Mouse (Mus musculus) midbrain, embryonic 12.5 days (tissue): ENCODE measurements around the gene Slc39a3. TPM values are rescaled to one million over a fixed set of nuclear protein-coding genes. Genes with fewer than 3 reads are reported as not detected.

Experiments
- ATAC-seq: fragments of 200-750 bp; cut with Nextera tagmentation; 2 replicates; pipeline ENCODE4 v1.8.0; 2017; ENCODE audit warnings: low read depth, moderate TSS enrichment, moderate library complexity; ENCODE audit not compliant: low FRiP score
- H3K27ac ChIP-seq: fragments of 300-500 bp; sonication (generic); replicated peaks from 2 replicates; pipeline ENCODE4 v1.5.1; 2016; ENCODE audit warnings: mild to moderate bottlenecking
- H3K27me3 ChIP-seq: fragments of 300-500 bp; sonication (generic); 2 replicates; pipeline ENCODE4 v1.6.1; 2016; ENCODE audit warnings: mild to moderate bottlenecking
- H3K36me3 ChIP-seq: fragments of 300-500 bp; sonication (generic); 2 replicates; pipeline ENCODE4 v1.6.1; 2016
- H3K4me1 ChIP-seq: fragments of 300-500 bp; sonication (generic); 2 replicates; pipeline ENCODE4 v1.6.1; 2016
- H3K4me2 ChIP-seq: fragments of 300-500 bp; sonication (generic); replicated peaks from 2 replicates; pipeline ENCODE4 v1.6.1; 2016; ENCODE audit warnings: mild to moderate bottlenecking, moderate library complexity
- H3K4me3 ChIP-seq: fragments of 300-500 bp; sonication (generic); 2 replicates; pipeline ENCODE4 v1.5.1; 2016; ENCODE audit warnings: mild to moderate bottlenecking
- H3K9ac ChIP-seq: fragments of 300-500 bp; sonication (generic); replicated peaks from 2 replicates; pipeline ENCODE4 v1.6.1; 2016; ENCODE audit warnings: mild to moderate bottlenecking, moderate library complexity
- H3K9me3 ChIP-seq: fragments of 300-500 bp; sonication (generic); 2 replicates; pipeline ENCODE4 v1.6.1; 2016; ENCODE audit warnings: mild to moderate bottlenecking
- WGBS: fragments of 180-500 bp; shearing (Covaris S2); methylation state at CpG from one replicate; pipeline ENCODE4 v1.1.7; 2016; 5-methylcytosine and 5-hydroxymethylcytosine counted together
- polyA plus RNA-seq: library from polyadenylated mRNA; unstranded; fragments of >200 nt; fragmentation: Nextera tagmentation; extraction: Ambion mirVana; gene quantifications from 2 replicates; pipeline ENCODE4 v1.2.1, GENCODE M21; 2016

Gene Slc39a3
- polyA plus RNA-seq, 1 experiment from 2014 or later: 33.1 TPM

- H3K36me3 ChIP-seq: no peaks in the 10 kb centered on the region
- no peak for ATAC-seq
- no peaks in the 10 kb centered on the region for H3K9me3 ChIP-seq
- no peak overlapping the region for H3K27ac ChIP-seq
- 66% methylated on average over 6 of the region's 6 CpGs for WGBS
- H3K4me3 ChIP-seq: no peak overlapping the region
- no peak overlapping the region for H3K9ac ChIP-seq
- H3K4me2 ChIP-seq: no peak overlapping the region
- peaks cover 40% of the 10 kb centered on the region for H3K27me3 ChIP-seq
- 0 out of 2 replicates have a peak, but pooled peaks cover under 1% of the 10 kb centered on the region for H3K4me1 ChIP-seq
These were observed 17.5 kb downstream of the Slc39a3 start for GRCm38 (mm10) chr10:81019687-81020086.

GRCm38 (mm10) chr10:81018326-81018725, 18.9 kb downstream of the Slc39a3 start:
- no peak overlapping the region for H3K4me2 ChIP-seq
- H3K9ac ChIP-seq: no peak overlapping the region
- no peak overlapping the region for H3K27ac ChIP-seq
- no peaks in the 10 kb centered on the region for H3K36me3 ChIP-seq
- H3K4me1 ChIP-seq: peaks cover 6% of the 10 kb centered on the region; the same call in 1 of the 2 replicates
- no peaks in the 10 kb centered on the region for H3K9me3 ChIP-seq
- H3K4me3 ChIP-seq: no peak overlapping the region
- no peak for ATAC-seq
- 42% methylated on average over 10 of the region's 10 CpGs for WGBS
- peaks cover 33% of the 10 kb centered on the region for H3K27me3 ChIP-seq

- Histone ChIP-seq H3K27ac (no peak overlapping the region), H3K9ac (no peak overlapping the region), H3K9me3 (no peaks in the 10 kb centered on the region), H3K4me2 (no peak overlapping the region), H3K4me1 (peaks cover 6% of the 10 kb centered on the region; the same call in 1 of the 2 replicates), H3K27me3 (peaks cover 21% of the 10 kb centered on the region), H3K4me3 (no peak overlapping the region), H3K36me3 (no peaks in the 10 kb centered on the region)
- 4% methylated on average over 7 of the region's 7 CpGs for WGBS
- no peak for ATAC-seq
These were observed 20.6 kb downstream of the Slc39a3 start for GRCm38 (mm10) chr10:81016645-81017044.

- no peak overlapping the region for H3K4me3 ChIP-seq
- H3K9ac ChIP-seq: no peak overlapping the region; the same call in 1 of the 2 replicates
- H3K27me3 ChIP-seq: peaks cover 11% of the 10 kb centered on the region
- ATAC-seq: no peak
- no peaks in the 10 kb centered on the region for H3K9me3 ChIP-seq
- H3K4me2 ChIP-seq: no peak overlapping the region
- no peaks in the 10 kb centered on the region for H3K36me3 ChIP-seq
- peaks cover 6% of the 10 kb centered on the region; the same call in 1 of the 2 replicates for H3K4me1 ChIP-seq
- WGBS: 100% methylated on average over 2 of the region's 2 CpGs
- no peak overlapping the region for H3K27ac ChIP-seq
These were observed 21.6 kb downstream of the Slc39a3 start for GRCm38 (mm10) chr10:81015666-81016065.

GRCm38 (mm10) chr10:81014393-81015384, 22.5 kb downstream of the Slc39a3 start, which contains the start of gene Gng7:
TSS of gene Gng7 (minus strand) at chr10:81014945.
- Histone ChIP-seq H3K36me3 (no peaks in the 10 kb centered on the region), H3K4me3 (peak within 1 kb of the TSS; percentile 43), H3K27ac (no peak within 1 kb of the TSS), H3K27me3 (peaks cover 10% of the 10 kb centered on the region), H3K9me3 (no peaks in the 10 kb centered on the region), H3K4me2 (peak within 1 kb of the TSS; percentile 58), H3K4me1 (peaks cover 6% of the 10 kb centered on the region; the same call in 1 of the 2 replicates), H3K9ac (peak within 1 kb of the TSS; percentile 46; the same call in 1 of the 2 replicates)
- peak; percentile 98 for ATAC-seq
- 10% methylated on average over 31 of the region's 31 CpGs for WGBS

GRCm38 (mm10) chr10:81010851-81011250, 26.4 kb downstream of the Slc39a3 start:
- Histone ChIP-seq H3K9ac (no peak overlapping the region), H3K36me3 (no peaks in the 10 kb centered on the region), H3K27ac (no peak overlapping the region), H3K4me2 (no peak overlapping the region), H3K4me1 (peaks cover 6% of the 10 kb centered on the region; the same call in 1 of the 2 replicates), H3K4me3 (no peak overlapping the region), H3K9me3 (no peaks in the 10 kb centered on the region), H3K27me3 (peaks cover 10% of the 10 kb centered on the region)
- ATAC-seq: no peak
- WGBS: 77% methylated on average over 6 of the region's 6 CpGs

DNA sequence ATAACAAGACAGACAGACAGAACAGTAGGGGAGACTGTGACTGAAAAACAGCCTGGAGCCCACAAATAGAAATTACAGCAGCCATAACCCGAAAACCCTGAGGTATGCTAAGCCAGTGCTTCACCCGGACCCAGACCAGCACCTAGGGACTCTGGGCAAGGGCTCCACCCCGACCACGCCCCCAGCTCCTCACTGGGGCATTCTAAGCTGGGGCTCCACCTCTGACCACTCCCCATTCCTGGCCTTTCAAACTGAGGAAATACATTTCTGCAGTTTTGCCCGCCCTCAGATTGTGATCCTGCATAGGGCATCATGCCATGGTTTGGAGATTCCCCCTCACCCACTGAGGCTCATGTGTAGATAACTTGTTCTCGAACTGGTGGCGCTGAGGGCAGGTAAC, 30.0 kb downstream of the Slc39a3 start:
- Histone ChIP-seq H3K27me3 (peaks cover 3% of the 10 kb centered on the region), H3K27ac (no peak overlapping the region), H3K36me3 (no peaks in the 10 kb centered on the region), H3K4me1 (no peaks in the 10 kb centered on the region), H3K9ac (no peak overlapping the region), H3K9me3 (no peaks in the 10 kb centered on the region), H3K4me3 (no peak overlapping the region), H3K4me2 (no peak overlapping the region)
- no peak for ATAC-seq
- 36% methylated on average over 7 of the region's 7 CpGs for WGBS

- no peak for ATAC-seq
- Histone ChIP-seq H3K4me3 (no peak overlapping the region), H3K9me3 (no peaks in the 10 kb centered on the region), H3K4me2 (no peak overlapping the region), H3K27ac (no peak overlapping the region), H3K4me1 (peaks cover 7% of the 10 kb centered on the region), H3K27me3 (peaks cover 13% of the 10 kb centered on the region), H3K9ac (no peak overlapping the region), H3K36me3 (no peaks in the 10 kb centered on the region)
- WGBS: 92% methylated on average over 7 of the region's 7 CpGs
These were observed 31.1 kb downstream of the Slc39a3 start for GRCm38 (mm10) chr10:81006005-81006677.

- no peak for ATAC-seq
- no peak overlapping the region for H3K27ac ChIP-seq
- WGBS: 35% methylated on average over 10 of the region's 10 CpGs
- peaks cover 23% of the 10 kb centered on the region for H3K27me3 ChIP-seq
- no peak overlapping the region for H3K4me3 ChIP-seq
- H3K4me1 ChIP-seq: peaks cover 18% of the 10 kb centered on the region
- H3K9me3 ChIP-seq: no peaks in the 10 kb centered on the region
- peak overlapping the region; percentile 43 for H3K9ac ChIP-seq
- H3K4me2 ChIP-seq: no peak overlapping the region
- H3K36me3 ChIP-seq: no peaks in the 10 kb centered on the region
These were observed 36.1 kb downstream of the Slc39a3 start for GRCm38 (mm10) chr10:81001161-81001560.

DNA sequence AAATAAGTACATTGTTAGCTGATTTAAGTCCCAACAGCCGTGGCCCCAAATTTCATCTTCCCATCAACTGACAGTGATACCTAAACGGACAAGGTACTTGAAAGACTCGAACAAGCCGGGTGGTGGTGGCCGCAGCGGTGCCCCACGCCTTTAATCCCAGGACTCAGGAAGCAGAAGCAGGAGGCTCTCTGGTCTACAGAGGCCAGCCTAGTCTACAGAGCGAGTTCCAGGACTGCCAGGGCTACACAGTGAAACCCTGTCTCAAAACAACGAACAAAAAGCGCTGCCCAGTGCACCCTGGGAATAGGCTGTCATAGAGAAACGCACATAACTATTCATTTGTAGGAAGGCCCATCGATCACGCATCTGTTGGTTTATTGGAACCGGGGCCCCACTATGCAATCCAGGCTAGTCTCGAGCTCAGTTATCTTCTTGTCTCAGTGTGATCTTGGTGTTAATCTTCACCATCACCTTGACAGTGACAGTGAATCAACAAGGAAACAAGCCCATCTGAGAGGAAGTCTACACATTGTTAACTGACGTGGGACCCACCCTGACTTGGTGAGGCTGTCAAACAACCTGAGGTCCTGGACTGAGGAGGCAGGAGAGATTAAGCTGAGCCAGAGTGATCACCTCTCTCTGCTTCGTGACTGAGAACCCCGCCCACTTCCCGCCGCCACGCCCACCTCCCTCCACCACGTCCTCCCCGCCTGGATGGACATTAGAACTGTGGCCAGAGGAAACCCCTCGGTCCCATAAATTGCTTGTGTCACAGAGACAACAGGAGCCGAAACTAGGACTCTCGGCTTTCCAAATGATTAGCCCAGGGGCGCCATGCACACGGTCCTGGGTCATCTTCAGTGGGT, 36.8 kb downstream of the Slc39a3 start:
- H3K27me3 ChIP-seq: peaks cover 26% of the 10 kb centered on the region
- no peak overlapping the region for H3K27ac ChIP-seq
- H3K36me3 ChIP-seq: no peaks in the 10 kb centered on the region
- no peak overlapping the region for H3K4me2 ChIP-seq
- no peak for ATAC-seq
- WGBS: 54% methylated on average over 28 of the region's 28 CpGs
- peak overlapping the region; percentile 43 for H3K9ac ChIP-seq
- H3K4me3 ChIP-seq: no peak overlapping the region
- peaks cover 18% of the 10 kb centered on the region for H3K4me1 ChIP-seq
- no peaks in the 10 kb centered on the region for H3K9me3 ChIP-seq
